Comparison of ENCODE assay signal across 8 mouse cellular contexts in genomic region chr6:73368047-73368835, GRCm38 (mm10).
DNase-seq lines count a peak whose midpoint lies in the region; ATAC-seq and TF ChIP-seq lines count a peak whose summit lies in the region.

No protein-coding gene starts in this region.

- H3K9ac ChIP-seq in heart, embryonic 14.5 days (ENCODE audit: low read length) = no peak overlapping the region
- H3K9ac ChIP-seq in forebrain, postnatal 0 days = no peak overlapping the region
- H3K9ac ChIP-seq in midbrain, embryonic 12.5 days (replicated peaks) = no peak overlapping the region

- H3K9me3 ChIP-seq in heart, embryonic 14.5 days (ENCODE audit: control insufficient read depth, low read length) = no peaks in the 10 kb centered on the region
- H3K9me3 ChIP-seq in forebrain, postnatal 0 days (ENCODE audit: low read length) = no peaks in the 10 kb centered on the region
- no peaks in the 10 kb centered on the region for H3K9me3 ChIP-seq in midbrain, embryonic 12.5 days

- no peak; the same call in 1 of the 2 replicates for ATAC-seq in heart, embryonic 14.5 days (ENCODE audit: insufficient number of reproducible peaks, insufficient read depth, low FRiP score, low read depth)
- ATAC-seq in forebrain, postnatal 0 days = peak; percentile 47; the same call in 1 of the 2 replicates
- ATAC-seq in midbrain, embryonic 12.5 days (ENCODE audit: low FRiP score, low read depth) = peak; percentile 38; the same call in 1 of the 2 replicates

- peak overlapping the region; percentile 51 for H3K4me2 ChIP-seq in heart, embryonic 14.5 days (ENCODE audit: low read length)
- peak overlapping the region; percentile 33 for H3K4me2 ChIP-seq in forebrain, postnatal 0 days (ENCODE audit: low read depth)
- peak overlapping the region; percentile 41 for H3K4me2 ChIP-seq in midbrain, embryonic 12.5 days (replicated peaks)

- no peaks in the 10 kb centered on the region for H3K36me3 ChIP-seq in heart, embryonic 14.5 days (ENCODE audit: control insufficient read depth, insufficient read depth, low read length)
- H3K36me3 ChIP-seq in forebrain, postnatal 0 days (ENCODE audit: insufficient read depth) = no peaks in the 10 kb centered on the region
- H3K36me3 ChIP-seq in midbrain, embryonic 12.5 days = no peaks in the 10 kb centered on the region

- WGBS in heart, embryonic 14.5 days = 10% methylated on average over 21 of the region's 21 CpGs
- 9% methylated on average over 21 of the region's 21 CpGs for WGBS in forebrain, postnatal 0 days
- 12% methylated on average over 21 of the region's 21 CpGs for WGBS in midbrain, embryonic 12.5 days

- intact Hi-C loops in heart, postnatal 36 days (cut with DNase I) = no loop called here

- no peak overlapping the region for H3K27ac ChIP-seq in heart, embryonic 14.5 days (replicated peaks in 1 of 2; ENCODE audit: control insufficient read depth in 1 of 2, insufficient read depth in 1 of 2, low read depth in 2 of 2, low read length in 2 of 2)
- H3K27ac ChIP-seq in forebrain, postnatal 0 days (ENCODE audit: low read depth, low read length) = no peak overlapping the region
- no peak overlapping the region for H3K27ac ChIP-seq in midbrain, embryonic 12.5 days (replicated peaks)

- H3K4me1 ChIP-seq in heart, embryonic 14.5 days (ENCODE audit: control insufficient read depth in 2 of 2, insufficient read depth in 2 of 2, low read length in 2 of 2) = no peaks in the 10 kb centered on the region; a peak in 1 of 4 replicates
- no peaks in the 10 kb centered on the region for H3K4me1 ChIP-seq in forebrain, postnatal 0 days (ENCODE audit: insufficient read depth)
- peaks cover 8% of the 10 kb centered on the region; the same call in 1 of the 2 replicates for H3K4me1 ChIP-seq in midbrain, embryonic 12.5 days

- no peak for DNase-seq in heart, postnatal 36 days
- peak; percentile 60 for DNase-seq in Muller cell, postnatal 12 days (ENCODE audit: inconsistent ontology term)
- no peak for DNase-seq in forebrain, postnatal 0 days
- DNase-seq in thymus, postnatal 4 days = no peak
- no peak for DNase-seq in spleen, postnatal 14 days (ENCODE audit: low spot score in 2 of 2)
- no peak for DNase-seq in cerebellum, adult 9-10 months

- H3K4me3 ChIP-seq in heart, embryonic 14.5 days (ENCODE audit: control insufficient read depth in 1 of 2, insufficient read depth in 1 of 2, low read depth in 1 of 2, low read length in 2 of 2) = peak overlapping the region in 1 of 2 experiments; percentile 9; a peak in 2 of 4 replicates
- peak overlapping the region; percentile 11 for H3K4me3 ChIP-seq in forebrain, postnatal 0 days (ENCODE audit: low read depth, low read length)
- H3K4me3 ChIP-seq in midbrain, embryonic 12.5 days = no peak overlapping the region

- H3K27me3 ChIP-seq in heart, embryonic 14.5 days (ENCODE audit: control insufficient read depth, insufficient read depth, low read length) = peaks cover 3% of the 10 kb centered on the region; the same call in 1 of the 2 replicates
- H3K27me3 ChIP-seq in forebrain, postnatal 0 days (ENCODE audit: insufficient read depth, low read length) = no peaks in the 10 kb centered on the region
- peaks cover 15% of the 10 kb centered on the region for H3K27me3 ChIP-seq in midbrain, embryonic 12.5 days

- TF ChIP-seq CTCF in forebrain, postnatal 0 days (IDR thresholded peaks at IDR 0.05; ENCODE audit: low read depth) = no peak
